Mouse (Mus musculus) gastrocnemius, postnatal 25 days (tissue): ENCODE data around the gene Clnk. TPM values are rescaled to one million over a fixed set of nuclear protein-coding genes. Genes with fewer than 3 reads are reported as not detected.

Source experiments
- DNase-seq: peaks from one replicate; pipeline ENCODE4 v3.0.0; 2022
- total RNA-seq, 2 experiments: library from RNA; stranded (reverse); gene quantifications; 1 replicate in 1 of 2; 2 replicates in 1 of 2; pipeline ENCODE4 v1.2.3; 2021

Gene Clnk
- total RNA-seq, 2 experiments from 2014 or later: not detected

- no peak for DNase-seq
These were observed 167.6 kb downstream of the Clnk start for GRCm38 (mm10) chr5:38708940-38709581.

DNA sequence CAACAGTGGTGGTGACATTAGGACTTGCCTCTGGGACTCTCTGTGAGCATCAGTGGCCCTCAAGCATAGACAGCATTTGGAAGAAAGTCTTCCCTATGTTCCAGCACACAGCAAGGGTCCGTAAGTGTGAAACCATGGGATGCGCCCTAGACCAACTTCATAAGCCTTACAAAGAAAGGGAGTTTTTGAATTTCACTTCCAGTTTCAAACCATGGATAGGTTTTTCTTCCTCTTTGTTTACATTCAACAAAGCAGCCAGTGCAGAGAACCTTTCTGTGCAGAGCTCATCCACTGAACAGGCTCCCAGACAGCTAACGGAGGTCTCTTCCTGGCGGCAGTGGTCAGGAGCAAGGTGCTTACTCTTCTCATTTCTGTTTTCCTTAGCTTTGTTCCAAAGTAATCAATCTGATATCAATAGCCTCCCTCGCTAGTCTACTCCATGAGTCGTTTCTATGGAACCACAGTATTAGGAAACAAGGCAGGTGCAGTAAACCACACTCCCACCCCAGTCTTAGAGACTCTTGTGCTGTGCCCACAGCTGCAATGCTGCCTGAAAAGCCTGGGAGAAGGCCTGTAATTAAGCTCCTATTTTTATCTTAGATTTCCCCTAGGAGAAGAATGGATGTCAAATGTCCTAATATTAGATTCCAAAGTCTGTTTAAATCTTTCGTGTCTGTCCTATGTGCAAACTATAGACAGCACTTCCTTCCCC is 169.1 kb downstream of the Clnk start:
- no peak for DNase-seq

DNA sequence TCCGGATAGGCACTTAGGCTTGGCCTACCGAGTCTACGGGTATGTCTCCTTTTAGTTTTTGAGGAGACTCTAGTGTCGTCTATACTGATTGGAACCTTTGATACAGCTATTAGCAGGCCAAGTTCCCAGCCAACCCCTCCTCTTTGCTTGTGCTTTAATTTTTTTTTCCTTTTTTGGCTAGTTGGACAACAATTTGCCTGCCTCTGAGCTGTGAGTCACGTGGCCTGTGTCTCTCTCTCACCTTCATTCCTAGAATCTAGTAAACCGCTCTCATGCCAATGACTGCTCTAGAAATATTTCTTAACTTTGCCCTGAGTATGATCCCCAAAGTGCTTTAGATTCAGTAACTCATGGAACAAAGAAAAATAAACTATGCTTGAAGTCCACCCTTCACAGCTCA is 173.7 kb downstream of the Clnk start:
- no peak for DNase-seq

GRCm38 (mm10) chr5:38702091-38702490 is 174.5 kb downstream of the Clnk start:
- DNase-seq: no peak

DNA sequence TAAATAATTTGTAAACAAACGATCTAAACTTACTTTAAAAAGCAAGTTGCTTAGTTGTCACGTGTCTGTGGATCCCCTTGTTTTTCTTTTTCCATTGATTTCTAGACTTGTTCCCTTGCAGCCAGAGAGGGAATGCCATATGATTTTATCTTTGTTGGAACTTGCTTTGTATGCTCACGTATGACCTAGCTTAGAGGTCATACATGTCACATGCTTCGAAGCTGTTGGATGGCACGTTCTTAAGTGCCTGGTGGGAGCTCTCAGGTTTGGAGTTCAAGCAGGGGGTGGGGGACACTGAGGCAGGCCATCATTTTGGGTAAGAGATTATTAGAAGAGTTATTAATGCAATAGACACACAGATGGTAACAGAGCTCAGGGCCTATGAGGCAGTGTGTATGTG is 178.1 kb downstream of the Clnk start:
- no peak for DNase-seq

- DNase-seq: no peak
These were observed 178.6 kb downstream of the Clnk start for GRCm38 (mm10) chr5:38698046-38698445.

DNA sequence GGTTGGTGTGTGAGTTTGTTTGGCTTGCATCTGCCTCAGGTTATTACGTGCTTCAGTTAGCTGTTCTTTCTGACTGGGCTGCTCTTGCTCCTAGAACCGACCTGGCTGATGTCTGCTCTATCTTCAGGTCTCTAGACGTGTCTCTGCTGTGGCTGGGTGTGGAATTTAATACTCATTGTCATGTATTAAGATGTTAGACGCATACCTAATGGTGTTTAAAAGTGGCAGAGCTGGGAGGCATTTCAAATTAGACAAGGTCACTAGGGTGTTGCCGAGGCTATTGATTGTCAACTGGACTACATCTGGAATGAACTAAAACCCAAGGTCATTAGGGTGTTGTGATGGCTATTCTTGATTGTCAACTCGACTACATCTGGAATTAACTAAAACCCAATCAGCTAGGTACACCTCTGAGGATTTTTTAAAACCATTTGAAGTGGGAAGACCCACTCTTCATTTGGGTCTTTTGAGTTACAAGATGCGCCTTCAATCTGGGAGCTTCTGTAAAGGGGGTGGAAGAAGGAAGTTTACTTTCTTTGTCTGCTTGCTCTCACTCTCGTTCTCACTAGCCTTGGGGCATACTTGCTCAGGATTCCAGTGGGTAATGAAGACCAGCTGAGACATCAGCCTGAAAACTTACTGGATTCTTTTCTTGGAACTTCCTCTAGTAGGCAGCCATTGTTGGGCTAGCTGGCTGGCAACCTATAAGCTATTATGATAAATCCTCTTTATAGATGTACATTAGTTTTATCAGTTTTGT is 179.8 kb downstream of the Clnk start:
- DNase-seq: no peak

- no peak for DNase-seq
These were observed 183.8 kb downstream of the Clnk start for GRCm38 (mm10) chr5:38692859-38693258.

GRCm38 (mm10) chr5:38689186-38689585 is 187.4 kb downstream of the Clnk start:
- no peak for DNase-seq

DNA sequence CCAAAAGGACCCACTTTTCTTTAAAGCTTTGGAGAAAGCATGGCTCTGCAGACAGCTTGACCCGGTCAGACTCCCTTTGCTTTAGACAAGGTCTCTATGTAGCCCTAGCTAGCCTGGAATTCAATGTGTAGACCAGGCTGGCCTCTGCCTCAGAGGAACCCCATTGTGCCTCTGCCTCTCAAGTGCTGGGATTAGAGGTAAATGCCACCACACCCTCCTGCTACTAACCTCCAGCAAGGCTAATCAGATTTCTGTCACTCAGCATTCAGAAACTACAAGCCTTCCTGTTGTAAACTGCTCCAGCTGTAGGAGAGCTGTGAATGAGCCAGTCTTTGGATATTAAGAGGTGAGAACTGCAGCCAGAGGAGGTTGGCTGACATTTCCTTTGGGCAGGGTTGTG is 188.9 kb downstream of the Clnk start:
- no peak for DNase-seq

DNA sequence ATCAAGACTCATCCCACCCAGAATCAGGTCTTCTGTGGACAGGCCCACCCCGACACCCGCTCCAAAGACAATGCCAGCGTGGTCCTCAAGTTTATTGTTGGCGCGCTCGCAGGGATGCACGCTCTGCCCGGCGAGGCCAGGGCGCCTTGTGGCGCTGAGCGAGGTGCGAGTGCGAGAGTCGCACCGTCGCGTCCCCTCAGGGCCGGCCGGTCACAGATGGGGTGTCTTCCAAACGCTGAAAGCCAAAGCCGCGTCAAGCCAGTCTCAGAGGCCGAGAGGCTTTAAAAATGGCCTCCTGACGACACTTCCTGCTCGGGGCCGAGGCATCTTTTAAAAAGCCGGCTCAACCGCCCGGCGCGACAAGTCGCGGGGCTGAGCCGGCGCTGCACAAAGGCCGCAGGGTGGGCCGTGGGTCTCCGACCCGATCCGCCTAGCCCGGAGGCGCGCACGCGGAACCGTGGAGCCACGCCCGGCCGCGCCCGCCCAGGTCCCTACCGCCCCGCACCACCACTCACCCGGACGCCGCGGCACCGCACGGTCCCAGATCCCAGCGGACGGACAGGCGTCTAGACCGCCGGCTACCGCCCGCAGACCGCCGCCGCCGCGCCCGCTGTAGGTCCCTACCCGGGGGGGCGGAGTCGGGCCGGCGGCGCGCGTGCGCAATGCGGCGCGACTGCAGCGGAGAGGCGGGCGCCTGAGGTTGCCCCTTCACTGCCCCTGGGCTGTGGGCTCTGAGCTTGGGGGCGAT is 192.3 kb downstream of the Clnk start, which contains the start of gene Zfp518b:
Zfp518b (minus strand) TSS at position 663 of the 748 bp plus-strand sequence.
- peak; percentile 66 for DNase-seq

GRCm38 (mm10) chr5:38658836-38659235 is 217.8 kb downstream of the Clnk start:
- DNase-seq: no peak

Other genes starting within 250 kb of the Clnk start
- gene Zfp518b, start 192.0 kb downstream of the Clnk start, total RNA-seq: 1 to 10 TPM; 2.2 to 3.1 TPM